Mouse (Mus musculus) T-helper 1 cell (primary cell): ENCODE data around the gene Slc25a25.

Experiments used
- in situ Hi-C: fragments of 300-600 bp; cut with MboI, MseI; formaldehyde crosslinking; loops from one replicate; pipeline ENCODE4 v1.15.1; 2025; ENCODE audit warnings: high pct_unique_total_duplicates

Slc25a25 gene

DNA sequence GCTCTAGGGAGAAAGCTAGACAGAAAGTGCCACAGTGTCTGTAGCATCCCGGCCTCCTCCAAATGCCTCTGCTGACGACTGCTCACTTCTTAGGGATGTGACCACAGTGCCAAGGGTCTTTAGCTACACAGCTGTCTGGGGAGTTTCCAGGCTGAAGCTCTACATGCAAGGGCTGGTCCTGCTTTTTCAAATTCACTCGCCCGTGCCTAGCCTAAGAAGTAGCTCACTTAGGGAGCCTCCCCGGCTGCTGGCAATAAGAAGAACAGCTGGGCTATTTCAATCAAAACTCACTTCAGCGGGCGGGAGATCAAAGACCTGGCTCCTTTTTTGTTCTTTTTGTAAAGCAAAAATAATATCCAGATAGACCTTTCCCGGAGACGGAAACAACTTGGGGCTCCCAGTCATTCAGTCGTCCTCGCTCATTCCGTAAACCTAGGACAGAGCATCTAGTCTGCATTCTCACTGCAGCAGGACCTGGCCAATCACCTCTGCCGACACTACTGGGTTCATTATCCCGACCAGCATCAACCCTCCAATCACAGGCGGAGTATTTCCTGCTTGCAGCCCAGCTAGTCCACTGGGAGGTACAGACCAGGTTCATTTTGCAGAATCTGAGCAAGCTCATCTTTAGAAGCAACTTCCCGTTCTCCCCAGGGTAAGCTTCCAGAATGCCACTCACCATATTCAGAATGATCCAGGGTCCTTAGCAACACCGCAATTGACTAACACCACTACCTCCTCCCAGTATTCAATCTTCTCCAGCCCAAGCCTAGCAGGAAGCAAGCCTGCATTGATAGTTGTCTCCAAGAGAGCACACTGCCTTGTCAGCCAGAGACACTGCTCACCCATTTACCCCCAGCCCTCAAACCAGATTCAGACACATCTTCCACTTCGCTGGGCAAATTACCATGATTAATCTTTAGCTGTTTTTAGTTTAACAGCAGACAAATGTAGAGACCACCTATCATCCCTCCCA, 20.3 kb downstream of the Slc25a25 start:
- in situ Hi-C loops, result no loop called here

DNA sequence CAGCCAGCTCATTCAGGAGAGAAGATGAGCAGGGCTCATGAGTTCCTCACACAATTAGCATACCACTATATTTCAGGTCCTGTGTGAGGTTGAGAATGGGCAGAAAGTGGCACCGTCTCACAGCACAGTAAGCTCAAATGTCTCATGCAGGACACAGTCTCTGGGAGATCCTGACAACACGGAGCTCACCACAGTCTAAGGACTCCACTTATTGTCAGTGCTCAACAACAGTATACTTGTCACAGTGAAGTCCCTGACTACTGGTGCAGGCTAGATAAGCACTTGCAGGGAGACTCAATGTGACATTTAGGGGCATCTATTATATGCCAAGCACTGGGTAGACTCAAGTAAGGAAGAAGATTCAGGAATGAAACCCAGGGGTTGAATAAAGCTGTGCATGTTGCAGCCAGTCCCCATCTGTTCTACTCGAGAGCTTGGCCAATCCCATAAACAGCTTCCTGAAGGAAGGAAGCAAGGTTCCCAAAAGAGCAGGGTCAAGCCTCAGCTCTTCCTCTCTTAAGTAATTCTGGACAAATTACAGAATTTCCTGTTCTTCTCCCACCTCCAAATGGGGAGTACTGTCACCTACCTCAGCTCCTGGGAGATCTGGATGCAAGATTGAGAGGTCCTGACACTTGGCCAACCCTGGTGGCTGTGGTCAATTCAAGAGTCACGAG, 21.9 kb downstream of the Slc25a25 start:
- in situ Hi-C loops, result no loop called here

DNA sequence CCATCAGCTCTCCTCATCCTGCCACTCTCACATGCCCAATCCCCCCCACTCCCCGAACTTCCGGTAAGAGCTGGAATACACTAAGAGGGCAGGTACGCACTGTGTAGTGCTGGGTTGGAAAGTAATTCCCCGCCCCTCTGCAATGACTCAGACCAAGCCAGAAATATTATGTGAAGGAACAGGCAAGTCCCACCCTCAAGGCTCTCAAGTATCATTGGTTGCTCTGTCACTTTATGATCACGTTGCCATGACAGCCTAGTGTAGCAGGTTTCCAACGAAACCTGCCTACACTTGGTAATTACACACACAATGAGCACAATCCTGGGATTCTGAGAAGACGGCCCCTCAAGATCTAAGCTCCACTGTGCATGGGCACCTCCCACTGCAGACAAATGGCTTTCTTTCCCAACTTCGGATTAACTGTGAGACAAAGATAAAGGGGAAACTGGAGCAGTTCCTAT, 23.0 kb downstream of the Slc25a25 start:
- in situ Hi-C loops, result no loop called here

DNA sequence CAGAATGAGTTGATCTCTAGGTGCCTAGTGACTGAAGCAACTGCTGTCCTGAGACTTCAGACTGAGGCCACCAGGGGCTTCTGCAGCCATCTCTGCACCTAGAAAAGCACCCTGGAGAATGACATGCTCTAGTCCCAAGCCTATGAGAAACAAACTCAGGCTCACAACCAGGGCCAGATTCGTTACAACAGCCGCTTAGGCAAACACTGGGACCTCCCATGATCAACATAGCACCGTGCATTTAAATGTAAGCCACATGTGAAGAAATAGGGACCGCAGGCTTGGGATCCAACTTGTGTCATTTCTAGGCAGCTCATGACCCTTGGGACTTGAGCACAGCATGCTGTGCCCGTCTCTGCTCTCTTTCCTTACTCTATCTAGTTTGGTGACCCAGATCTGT, 23.5 kb downstream of the Slc25a25 start:
- in situ Hi-C loops, result no loop called here

DNA sequence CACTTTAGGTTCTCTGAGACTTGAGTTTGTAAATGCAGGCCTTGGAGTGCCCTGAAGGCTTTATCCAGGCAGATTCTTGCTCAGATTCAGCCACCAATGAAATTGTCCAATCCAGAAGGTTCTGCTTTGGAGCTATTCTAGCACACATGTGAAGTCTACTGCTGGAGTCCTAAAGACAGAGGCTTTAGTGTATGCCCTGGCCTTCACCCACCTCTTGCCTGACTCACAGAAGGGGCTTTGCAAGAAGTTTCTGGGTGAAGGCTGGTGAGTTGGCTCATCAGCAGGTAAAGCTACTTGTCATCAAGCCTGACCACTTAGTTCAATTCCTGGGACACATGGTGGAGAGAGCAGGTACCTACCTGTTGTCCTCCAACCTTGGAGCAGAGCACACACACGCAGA, 25.1 kb downstream of the Slc25a25 start:
- in situ Hi-C loops, result no loop called here

DNA sequence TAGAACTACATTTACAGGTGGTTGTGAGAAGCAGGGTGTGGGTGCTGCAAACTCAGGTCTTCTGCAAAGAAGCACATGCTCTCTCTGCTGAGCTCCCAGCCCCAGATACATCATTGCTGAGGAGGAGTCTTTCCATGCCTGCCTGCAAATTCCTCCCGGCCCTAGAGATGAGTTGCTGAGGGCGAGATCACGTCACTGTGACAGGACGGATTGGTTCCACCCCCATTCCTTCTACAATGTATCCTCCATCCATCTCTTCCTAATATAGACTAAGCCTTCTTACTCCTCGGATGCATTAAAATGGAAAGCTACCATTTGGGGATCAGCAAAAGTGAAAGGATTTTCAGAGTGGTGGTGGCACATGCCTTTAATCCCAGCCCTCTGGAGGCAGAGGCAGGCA, 25.7 kb downstream of the Slc25a25 start:
- in situ Hi-C loops, result no loop called here

DNA sequence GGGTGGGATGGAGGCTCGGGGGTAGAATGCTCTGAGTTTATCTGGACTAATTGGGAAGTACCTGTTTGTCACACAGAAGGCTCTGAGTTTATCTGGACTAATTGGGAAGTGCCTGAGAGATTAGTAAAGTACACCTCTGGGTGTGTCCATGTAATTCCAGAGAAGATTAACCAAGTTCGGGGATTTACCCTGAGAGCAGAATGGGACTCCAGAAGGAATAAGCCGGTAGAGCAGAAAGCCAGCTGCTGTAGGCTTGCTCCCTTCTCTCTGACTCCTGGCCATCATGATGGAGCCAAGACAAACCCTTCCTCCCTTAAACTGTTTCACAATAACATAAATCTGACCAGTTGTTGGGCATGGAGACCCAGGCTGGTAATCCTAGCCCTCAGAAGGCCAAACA, 26.4 kb downstream of the Slc25a25 start:
- in situ Hi-C loops, result no loop called here

DNA sequence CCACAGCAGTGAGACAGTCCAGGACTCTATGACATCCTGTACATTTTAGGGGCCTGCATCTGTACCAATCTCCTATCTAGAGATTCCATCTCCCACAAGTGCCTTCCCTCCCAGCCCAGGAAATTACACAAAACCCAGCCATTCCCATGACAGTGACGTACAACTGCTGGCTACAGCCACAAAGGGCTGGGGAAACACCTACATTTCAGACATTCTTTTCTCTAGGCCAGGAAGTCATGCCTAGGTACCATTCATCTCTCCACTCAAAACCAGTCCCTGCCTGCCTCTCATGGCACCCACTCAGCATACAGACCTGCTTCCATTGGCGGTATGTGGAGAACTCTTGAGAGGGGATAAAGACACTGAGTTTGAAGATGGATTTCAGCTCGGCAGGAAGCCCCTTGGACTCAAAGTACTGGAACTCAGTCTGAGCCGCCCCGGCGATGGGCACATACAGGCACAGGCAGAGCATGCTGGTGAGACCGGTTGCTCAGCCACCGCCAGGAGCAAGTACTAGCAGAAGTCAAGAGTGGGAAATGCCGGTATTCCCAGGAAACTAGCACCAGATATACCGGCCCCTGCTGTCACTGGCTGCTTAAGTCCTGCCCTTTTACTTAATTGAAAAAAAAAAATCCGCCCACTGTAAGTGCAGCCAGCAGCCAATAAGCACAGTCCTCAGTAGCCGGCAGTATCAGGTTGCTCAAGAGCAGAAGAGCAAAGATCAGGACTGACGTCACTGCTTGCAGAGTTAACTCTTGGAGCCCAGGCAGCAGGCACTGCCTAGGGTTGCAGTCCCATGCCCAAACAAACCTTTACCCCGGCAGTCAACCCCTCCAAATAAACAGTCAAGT, 27.5 kb downstream of the Slc25a25 start:
- in situ Hi-C loops, result no loop called here

DNA sequence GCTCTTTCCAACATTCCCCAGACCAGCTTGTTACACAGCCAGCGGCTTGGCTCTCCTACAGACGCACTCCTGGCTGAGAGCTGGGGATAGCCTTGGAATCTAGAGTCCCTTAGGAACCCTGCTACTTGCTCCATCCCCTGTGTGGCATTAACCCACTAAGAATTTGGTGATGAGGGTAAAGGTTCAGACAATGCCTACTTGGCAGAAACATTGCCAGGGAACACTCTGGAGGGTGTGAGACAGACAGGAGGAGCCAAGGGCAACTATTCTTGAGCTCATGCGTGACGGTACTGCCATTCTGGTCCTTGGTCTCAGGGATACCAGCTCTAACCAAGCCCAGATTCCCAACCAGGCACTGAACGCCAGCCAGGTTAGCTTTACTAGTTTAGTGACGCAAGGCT, 29.4 kb downstream of the Slc25a25 start:
- in situ Hi-C loops, result no loop called here

DNA sequence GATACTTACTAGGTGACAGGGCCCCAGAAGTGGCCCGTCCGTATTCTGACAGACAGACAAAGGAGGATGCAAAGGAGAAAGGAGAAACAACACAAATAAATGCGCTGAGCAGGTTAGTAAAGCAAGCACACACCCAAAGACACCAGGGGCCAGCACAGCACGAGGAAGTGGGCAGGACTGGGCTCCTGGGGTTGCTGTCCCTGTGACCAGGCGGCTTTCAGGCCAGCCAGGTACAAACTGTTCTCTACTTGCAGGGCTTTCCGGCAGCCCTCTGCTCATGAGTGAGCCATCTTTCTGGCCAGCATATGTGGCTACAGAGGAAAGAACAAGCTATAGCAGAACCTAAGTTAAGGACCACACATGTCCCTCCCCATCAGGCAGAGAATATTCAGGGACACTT, 30.6 kb downstream of the Slc25a25 start:
- in situ Hi-C loops, result no loop called here

DNA sequence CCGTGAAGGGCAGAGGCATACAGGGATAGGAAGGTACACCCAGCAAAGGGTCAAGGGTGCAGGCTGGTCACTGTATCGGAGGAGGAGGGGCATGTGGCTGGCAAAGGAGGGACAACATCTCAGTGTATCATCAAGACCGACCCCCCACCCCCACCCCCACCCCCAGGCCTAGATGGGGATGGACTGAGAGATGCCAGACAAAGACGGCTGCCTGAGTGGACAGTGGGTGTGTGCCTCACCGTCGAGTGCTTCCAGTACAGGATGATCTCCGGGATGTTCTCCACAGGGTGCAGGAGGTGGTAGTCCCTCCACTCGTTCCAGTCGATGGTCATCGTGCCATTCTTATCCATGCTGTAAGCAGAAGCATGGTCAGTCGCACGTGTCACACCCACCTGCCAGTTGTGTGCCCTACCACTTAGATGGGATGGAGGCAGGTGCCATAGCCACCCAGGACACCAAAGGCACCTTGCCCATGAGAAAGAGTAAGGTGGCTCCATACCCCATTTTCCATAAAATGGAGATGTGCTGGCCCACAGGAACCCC, 31.1 kb downstream of the Slc25a25 start:
- in situ Hi-C loops, result no loop called here

DNA sequence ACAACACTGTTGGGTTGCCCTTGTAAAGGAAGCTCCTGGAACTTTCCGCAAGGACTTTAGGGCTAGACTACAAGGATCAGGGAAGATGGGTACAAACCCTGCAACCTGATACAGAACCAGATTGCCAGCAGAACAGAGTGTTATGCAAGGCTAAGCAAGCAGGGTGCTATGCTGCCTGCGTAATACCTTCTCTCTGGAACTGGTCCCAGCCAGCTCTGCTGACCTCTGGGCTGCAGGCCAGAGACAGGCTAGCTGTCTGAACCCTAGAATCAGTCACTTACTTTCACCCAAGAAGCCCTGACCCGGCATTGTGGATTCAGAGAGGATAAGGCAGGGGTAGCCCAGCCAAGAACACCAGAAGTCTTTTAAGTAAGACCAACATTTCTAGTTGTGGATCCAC, 31.9 kb downstream of the Slc25a25 start:
- in situ Hi-C loops, result no loop called here

DNA sequence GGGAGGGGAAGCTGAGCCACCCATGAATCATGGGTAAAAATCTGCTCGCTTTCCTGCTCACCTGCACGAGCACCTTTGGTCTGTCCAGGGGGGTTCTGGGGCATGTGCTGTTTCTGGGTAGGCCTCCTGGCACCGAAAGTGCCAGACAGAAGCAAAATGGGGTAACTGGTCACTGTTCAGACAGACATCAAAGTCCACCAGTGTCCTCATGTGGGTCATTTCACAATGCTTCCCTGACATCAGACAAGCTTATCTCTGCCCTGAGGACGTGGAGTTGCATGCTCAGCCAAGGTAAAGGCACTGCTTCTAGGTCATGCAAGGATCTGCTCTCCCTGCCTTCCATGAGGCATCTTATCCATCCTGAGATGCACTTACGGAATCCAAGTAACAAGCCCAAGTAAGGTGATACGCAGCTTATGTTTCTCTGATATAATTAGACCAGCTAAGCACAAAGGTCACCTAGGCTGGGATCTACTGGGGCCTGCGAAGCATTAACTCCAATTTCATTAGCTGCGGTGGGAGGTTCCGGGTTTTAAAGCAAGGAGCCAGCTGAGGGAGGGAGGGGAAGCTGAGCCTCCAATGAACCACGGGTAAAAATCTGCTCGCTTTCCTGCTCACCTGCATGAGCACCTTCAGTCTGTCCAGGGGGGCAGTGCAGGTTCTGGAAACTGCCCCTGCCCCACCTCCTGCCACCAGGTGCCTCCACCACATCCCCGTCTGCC, 32.7 kb downstream of the Slc25a25 start:
- in situ Hi-C loops, result no loop called here

DNA sequence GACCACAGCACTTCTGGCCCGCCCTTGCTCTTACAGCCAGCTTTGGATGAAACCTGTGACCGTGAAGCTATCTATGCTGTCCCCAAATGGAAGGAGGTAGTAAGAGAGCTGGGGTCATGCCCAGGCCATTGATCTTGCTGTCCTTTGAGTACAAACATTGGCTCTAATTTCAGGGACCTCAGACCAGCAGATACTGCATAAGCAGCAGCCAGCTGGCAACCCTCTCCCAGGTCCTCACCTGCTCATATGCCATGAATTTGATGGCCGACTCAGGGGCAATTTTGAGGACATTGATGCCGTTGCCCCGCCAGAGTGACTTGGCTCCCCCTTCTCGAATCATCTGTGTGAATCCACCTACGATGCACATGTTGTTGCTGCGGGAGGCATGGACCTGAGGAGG, 33.8 kb downstream of the Slc25a25 start:
- in situ Hi-C loops, result no loop called here

DNA sequence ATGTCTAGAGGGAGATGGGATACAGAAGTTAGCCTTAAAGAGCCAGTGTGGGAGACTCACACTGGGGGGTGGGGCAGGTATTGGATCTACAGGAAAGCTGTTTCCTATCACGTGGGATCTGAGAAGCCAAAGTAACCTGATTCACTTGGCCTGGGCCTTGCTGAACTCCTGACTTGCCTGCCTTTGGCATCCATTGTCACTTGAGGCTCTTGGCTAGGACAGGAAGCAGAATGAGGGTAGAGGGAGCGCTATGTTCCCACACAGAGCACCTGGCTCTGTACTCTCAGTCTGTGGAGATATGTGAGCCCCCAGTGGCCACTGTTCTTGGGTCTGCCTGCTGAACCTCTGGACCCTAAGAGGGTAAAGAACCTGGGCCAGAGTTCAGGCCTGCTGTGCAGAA, 34.7 kb downstream of the Slc25a25 start:
- in situ Hi-C loops, result no loop called here

DNA sequence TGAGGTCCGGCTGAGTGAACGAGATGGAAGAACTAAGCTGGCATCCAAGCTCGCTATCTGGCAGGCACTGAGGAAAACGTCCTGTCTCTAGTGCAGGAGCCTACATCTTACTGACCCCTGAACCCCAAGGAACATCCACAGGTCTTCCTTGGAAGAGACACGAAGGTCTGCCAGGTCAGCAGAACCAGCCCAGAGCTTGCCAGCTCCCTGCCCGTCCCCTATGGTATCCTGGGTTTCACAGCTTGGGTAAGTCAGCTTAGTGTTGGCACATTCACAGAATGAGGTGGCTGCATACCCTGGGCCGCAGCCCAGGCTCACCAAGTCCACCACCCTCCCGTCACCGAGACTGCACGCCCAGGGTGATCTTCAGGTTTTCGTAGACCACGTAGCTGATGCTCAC, 35.4 kb downstream of the Slc25a25 start:
- in situ Hi-C loops, result no loop called here

DNA sequence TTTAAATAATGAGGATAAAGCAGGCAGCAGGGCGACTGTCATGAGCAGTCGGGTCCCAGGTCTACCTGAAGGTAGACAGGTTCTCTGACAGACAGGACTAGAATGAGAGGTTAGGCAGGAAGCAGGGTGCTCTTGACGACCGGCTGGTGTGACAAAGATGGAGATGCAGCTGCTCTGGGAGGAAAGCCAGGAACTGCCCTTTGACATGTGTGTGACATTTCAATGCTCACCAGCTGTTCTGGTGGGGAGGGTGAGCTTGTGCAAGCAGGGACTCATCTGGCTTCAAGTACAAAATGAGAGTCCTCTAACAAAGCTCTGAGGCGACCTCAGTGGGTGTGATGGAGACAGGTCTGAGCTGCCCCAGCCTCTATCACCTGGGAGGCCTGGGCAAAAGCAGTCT, 37.3 kb downstream of the Slc25a25 start:
- in situ Hi-C loops, result no loop called here

DNA sequence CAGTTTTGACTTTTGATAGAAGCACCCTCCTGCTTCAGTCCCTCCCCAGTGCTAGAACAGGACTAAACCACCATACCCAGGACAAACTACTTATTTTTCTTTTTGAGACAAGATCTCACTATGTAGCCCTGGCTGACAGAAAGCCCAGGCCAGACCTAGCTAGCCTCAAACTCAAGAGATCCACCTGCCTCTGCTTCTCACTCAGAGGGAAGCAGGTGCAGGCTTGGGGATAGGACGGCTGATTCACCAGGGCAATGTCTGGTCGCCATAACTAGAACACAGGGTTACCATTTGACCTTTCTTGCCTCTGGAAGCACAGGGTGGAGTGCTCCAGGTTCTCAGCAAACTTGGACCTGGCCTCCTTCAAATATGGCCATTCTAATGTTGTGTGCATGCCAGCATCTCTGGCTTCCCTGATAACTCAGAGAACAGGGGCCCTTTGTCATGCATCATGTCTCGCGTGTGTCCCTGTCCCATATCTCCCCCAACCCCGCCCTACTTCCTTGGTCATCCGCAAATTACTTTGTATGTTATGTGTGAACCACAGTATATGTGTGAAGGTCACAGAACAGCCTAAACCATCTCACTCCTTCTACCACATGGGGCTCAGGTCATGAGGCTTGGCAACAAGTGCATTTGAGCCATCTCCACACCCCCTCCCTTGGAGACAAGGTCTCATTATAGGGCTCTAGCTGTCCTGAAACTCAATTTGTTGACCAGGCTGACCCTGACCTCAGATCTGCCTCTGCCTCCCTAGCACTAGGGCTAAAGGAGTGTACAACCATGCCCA, 38.3 kb downstream of the Slc25a25 start:
- in situ Hi-C loops, result no loop called here

DNA sequence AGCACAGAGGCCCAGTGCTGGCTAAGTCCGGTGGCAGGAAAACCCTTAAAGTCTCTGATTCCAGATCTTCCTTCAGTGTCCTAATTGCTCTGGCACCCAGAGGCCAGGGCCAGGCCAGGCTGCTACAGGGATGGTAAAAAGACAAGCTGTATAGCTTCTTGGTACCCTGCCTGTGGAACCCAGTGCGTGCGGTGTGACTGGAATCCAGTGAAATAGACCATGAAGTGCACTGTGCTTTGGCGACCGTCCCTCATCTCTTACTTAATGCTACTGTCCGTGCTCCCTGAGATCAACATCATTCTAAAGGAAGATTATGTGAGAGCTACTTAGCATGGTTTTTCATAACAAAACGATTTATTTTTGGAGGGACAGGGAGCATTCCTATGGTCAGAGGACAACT, 39.8 kb downstream of the Slc25a25 start:
- in situ Hi-C loops, result no loop called here
